Mouse (Mus musculus) brain, adult 2 months (tissue): ENCODE measurements around the gene Clint1.
A peak's percentile ranks its signal among the peaks of the same experiment; 100 is the strongest.

ENCODE experiments used
- DNase-seq: peaks from one replicate; pipeline ENCODE4 v3.0.0; 2011; ENCODE audit warnings: low read depth, low spot score

The Clint1 gene

DNA sequence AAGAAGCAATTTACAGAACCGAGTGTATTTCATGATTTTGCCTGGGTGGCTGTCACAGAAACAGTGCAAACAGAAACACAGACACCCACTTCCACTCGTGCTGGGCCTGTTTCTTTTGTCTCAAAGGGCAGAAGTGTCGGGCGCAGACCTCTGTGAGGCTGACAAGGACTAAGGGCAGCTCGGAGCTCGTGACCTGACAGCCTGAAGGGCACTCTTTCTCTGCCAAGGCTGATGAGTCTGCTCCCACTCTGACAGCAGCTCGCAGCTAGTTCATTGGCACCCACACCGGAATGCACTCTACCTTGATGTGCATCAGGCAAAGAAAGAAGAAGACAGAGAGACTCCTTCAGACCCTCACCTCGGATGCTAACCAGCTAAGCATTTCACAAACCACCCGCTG lies 77.7 kb downstream of the Clint1 start:
- DNase-seq, result no peak

DNA sequence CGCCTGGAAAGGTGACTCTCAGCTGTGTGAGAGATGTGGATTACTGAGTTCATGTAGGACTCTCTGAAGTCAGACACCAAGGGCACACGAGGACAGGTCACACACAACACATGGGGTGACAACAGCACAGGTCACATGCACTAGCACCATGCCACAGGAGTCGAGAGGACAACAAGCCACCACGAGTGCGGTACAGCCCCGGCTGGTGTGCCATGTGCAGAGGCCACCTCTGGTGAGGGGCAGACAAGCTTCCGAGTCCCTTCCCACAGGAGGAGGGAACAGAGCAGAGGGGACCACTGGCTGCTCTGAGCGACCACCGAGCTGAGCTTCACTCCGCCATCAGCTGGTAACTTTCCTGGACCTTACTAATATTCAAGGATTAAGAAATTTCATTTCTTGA lies 80.9 kb downstream of the Clint1 start:
- DNase-seq, result no peak

DNA sequence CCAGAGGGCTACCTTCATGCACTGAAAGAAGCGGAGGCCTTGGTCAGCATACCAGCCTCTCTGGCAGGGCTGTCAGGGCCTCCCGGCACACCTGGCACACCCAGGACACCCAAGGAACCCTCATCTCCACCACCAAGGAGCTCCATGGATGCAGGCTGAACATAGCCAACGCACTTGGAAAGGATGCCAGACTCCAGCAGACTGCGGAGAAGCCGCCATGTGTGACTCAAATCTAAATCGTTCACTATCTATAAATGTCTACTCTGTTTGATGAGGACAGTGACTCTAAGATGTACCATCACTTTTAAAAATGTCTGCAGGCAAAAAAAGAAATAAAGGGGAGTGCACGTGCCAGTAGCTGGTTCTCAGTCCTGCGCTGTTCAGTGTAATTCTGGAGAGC lies 85.6 kb downstream of the Clint1 start:
- peak; percentile 53 for DNase-seq

DNA sequence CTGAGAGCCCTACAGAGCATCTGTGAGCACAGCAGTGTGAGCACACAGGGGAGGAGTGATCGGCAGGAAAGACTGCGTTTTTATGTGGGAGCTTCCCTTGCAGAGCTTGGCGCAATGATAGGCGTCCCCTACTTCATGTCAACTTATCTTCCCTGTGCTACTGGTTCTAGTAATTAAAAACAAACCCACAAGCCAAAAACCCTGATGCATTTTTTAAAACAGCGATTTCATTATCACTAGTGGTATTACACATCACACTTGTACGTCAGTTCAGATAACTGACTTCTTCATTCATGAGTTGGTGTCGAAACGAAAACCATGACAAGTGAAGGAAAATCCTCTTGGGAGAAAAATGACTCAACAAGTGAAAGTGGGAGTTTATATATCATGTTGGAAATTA lies 87.1 kb downstream of the Clint1 start:
- peak; percentile 40 for DNase-seq

DNA sequence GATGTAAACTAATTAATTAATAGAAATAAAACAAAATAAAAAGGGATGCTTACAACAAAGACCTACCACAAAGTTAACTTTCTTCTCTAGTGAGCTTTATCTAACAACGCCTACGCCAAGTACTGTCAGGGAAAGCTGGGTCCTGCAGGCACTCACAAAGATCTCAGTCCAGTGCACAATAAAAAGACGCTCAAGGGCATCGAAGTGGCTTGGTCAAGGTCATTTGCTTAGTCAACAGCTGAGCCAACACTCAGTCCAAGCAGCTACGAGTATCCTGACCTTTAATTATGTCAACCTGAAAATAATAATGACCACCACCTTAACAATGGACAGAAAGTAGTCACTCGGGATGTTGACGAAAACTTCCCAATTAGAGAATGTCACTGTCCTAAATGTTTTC lies 90.4 kb downstream of the Clint1 start:
- DNase-seq, result no peak

DNA sequence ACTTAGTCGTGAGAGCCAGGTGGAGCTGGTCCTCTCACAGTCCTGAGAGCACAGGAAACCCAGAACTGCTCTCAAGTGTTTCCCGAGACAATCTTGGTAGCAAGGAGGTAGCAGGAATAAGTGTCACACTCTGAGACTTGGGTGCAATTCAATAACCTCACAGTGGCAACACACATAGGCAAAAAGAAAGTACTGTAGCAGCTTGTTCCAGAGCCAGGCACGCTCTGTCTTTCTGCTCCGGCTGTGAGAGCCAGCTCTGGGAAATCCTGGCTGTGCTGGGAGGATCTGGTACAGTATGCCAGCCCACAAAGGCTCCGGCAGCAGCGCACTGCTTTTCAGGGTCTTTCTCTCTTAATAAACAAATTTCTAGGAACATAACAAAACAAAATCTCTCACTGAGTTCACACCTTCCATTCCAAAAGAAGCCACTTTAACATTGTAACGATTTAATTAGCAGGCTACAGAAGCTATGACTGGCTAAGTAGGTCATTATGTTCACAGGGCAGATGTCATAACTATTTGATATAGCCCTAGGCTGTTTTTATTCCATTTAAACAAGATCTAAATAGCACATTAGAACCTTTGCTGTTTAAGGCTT lies 91.4 kb downstream of the Clint1 start:
- DNase-seq, result peak; percentile 83

DNA sequence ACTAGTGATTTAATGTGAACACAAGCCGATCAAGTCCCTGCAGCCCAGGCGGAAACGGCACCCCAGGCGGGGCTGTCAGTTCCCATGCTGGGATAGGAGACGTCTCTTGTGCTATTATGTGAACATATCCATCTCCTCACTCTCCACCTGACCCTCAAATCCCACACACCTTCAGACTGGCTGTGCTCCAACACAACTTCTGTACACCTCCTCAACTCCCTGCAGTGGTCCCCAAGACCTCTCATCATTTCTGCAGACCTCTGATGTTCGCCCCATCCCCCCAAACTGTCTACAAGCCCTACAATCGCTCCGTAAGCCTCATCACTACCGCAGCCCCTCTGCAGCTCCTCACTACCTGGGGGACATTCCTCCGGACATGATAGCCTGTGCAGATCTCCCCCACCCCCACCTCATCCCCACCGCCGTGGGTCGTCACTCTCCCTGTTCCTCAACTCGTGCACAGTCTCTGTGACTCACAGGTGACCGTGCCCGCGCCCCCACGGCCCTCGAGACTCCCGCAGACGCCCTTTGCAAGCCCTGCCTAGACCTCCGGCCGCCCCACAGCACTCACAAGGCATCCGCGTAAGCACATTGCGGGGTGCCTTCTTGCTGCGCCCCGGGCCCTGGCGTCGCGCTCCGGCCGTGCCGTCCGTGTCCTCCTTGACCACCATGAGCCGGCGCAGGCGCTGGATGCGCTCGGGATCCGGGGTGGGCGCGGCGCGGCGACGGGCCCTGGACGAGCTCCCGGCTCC lies 92.2 kb downstream of the Clint1 start:
- DNase-seq, result peak; percentile 31

DNA sequence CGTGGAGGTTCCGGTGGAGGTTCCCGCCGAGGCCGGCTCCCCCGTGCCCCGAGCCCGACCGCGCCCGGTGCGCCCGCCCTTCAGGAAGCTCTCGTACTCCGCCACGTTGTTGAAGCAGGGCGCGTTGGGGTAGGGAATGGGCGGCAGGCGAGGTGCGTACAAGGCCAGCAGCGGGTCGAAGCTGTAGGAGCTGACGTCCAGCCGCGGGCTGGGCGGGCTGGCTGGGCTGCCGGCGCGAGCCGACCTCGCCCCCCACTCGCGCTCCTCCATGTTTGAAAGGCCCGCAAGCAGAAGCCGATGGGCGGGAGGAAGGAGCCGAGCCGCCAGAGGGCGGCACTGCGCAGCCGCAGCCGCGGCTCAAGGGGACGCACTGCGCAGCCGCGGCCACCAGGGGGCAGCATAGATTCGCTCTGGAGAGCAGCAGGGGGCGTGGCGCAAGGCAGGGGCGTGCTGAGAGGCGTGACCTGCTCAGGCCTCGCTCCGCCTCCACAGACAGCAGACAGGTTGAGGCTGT lies 92.8 kb downstream of the Clint1 start, which contains the start of gene Lsm11:
Lsm11 (minus strand) TSS at position 293 of the 514 bp plus-strand sequence.
- DNase-seq, result peak; percentile 95

DNA sequence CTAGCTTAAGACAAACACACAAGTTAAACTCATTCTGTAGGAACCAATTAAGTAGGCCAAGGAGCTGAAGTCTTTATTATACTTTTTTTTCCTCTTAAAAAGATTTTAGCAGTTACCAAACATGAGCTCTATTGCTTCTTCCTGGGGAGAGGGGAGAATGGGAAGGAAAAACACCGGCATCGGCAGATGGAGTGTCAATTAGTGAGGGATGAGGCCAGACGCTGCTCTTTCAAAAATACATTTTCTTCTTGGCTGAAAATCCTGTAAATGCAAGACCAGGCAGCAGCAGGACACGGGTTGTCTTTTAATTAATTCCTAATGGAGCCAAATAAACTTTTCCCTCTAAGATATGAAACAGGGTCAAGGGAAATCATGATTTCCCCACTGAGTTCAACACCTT lies 94.9 kb downstream of the Clint1 start:
- peak; percentile 58 for DNase-seq

DNA sequence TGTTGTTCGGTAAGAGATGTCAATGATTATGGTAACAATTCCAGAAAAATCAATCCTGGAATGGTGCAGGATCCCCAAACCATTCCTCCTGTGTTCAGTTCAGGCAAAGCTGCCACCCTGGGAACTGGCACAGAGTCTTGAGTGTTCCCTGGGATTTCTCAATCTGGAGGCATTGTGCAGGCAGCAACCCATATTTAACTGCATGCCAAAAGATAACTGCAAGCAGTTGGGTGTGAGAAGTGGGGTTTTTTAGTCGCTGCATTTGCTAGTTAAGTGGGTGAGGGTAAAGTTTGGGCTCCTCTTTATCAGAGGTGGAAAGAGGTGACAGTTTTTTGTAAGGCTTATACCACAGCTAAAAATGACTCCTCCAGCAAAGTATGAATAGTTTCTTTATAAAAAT lies 95.6 kb downstream of the Clint1 start:
- peak; percentile 84 for DNase-seq

DNA sequence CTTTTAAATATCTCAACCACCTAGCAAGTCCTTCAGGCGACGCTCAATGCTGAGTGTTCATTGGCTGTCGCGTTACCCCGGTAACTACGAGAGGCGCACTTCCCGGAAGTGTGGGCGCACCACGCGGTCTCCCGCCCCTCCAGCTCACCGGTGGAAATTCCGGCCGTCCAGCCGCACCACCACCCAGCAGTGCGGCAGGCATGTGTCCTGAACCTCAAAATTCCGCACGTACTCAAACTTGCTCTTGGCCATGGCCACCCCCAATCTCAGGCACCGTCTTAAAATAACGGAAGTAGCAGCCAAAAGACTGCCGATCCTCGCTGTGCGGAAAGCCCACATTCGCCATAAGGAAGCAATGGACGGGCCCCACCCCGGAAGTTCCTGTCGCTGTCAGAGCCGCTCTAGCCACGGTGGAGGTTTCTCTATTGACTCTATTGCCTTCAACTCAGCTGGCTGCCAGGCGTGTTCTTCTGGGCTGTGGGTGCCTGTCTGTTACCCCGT lies 103.3 kb downstream of the Clint1 start, which contains the start of gene Thg1l:
Thg1l (minus strand) TSS at position 368 of the 501 bp plus-strand sequence.
- peak; percentile 97 for DNase-seq

DNA sequence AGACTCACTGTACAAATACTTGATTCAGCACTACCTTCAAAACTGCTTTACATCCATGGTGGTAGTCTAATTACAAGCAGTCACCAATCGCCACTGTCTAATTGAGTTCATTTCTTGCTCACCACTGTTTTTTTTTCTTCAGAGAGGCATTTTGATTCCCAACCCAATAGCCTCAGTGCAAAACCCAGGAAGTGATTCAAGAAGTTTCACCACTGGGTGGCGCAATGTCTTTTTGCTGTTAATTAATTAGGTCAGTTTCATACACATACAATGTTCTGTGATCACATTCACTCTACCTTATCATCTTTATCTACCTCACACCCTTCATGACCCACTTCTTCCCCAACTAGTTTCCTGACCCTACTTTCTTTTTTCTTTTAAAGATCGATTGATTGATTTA lies 107.7 kb downstream of the Clint1 start:
- DNase-seq, result peak; percentile 55

DNA sequence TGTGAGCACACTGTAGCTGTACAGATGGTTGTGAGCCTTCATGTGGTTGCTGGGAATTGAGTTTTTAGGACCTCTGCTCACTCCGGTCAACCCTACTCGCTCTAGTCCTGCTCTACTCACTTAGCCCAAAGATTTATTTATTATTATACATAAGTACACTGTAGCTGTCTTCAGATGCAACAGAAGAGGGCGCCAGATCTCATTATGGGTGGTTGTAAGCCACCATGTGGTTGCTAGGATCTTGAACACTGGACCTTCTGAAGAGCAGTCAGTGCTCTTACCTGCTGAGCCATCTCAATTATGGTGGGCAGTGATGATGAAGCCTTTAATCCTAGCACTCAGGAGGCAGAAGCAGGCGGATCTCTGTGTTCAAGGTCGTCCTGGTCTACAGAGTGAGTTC lies 108.2 kb downstream of the Clint1 start:
- no peak for DNase-seq
